Mouse (Mus musculus): ENCODE data around the gene Ddo.
A peak's percentile ranks its signal among the peaks of the same experiment; 100 is the strongest.

- TF ChIP-seq CTCF (conservative IDR thresholded peaks at IDR 0.05; ENCODE audit: low read length), result peak; percentile 46
- no peak for TF ChIP-seq NANOG (IDR thresholded peaks at IDR 0.05; ENCODE audit: borderline replicate concordance, low read length)
Observed at GRCm38 (mm10) chr10:40649634-40650033, 19.8 kb downstream of the Ddo start.

All from E14TG2a.4 (cell line).